Mouse (Mus musculus) spleen, adult 2 months (tissue): ENCODE data around the gene Phkg1.
A peak's percentile ranks its signal among the peaks of the same experiment; 100 is the strongest.

Experiments used
- CTCF ChIP-seq: fragments of 200-500 bp; IDR thresholded peaks from 2 replicates; pipeline ENCODE4 v1.5.1; 2011; ENCODE audit warnings: mild to moderate bottlenecking, inconsistent platforms; ENCODE audit not compliant: insufficient read depth, insufficient read length, insufficient replicate concordance; ENCODE audit errors: extremely low read depth
- POLR2A ChIP-seq: fragments of 200-500 bp; IDR thresholded peaks from 2 replicates; pipeline ENCODE4 v1.6.1; 2011; ENCODE audit warnings: low read depth, low read length, inconsistent platforms

- TF ChIP-seq CTCF (no peak), POLR2A (peak; percentile 24; the same call in 1 of the 2 replicates)
Measured at GRCm38 (mm10) chr5:129908242-129908965, 10.1 kb upstream of the Phkg1 start, which contains the start of gene Nupr1l.
